Mouse (Mus musculus) retina, adult 2 months (tissue): Measurements from ENCODE around the gene Card10.

Source experiments
- DNase-seq: peaks from one replicate; pipeline ENCODE4 v3.0.0-alpha.2; 2012; ENCODE audit warnings: low read depth, low spot score

Gene Card10

GRCm38 (mm10) chr15:78834233-78835005 is 31.6 kb upstream of the Card10 start:
- no peak for DNase-seq

DNA sequence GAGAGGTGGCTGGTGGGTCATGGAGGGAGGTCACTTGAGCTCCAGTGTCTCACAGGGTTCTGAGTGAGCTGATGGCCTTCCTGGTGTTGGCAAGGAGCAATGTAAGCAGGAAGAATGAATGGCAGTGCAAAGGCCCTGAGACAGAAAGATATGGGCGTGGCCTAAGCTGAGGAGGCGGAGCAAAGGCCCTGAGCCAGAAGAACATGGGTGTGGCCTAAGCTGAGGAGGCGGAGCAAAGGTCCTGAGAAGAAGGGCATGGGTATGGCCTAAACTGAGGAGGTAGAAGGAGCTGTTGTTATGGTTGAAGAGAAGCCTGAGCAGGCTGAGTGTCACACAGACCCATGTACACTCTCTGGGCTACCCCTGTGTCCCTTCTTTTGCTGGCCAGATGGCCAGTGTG is 30.7 kb upstream of the Card10 start:
- no peak for DNase-seq

- DNase-seq = no peak
Observed at GRCm38 (mm10) chr15:78832701-78833123, 29.9 kb upstream of the Card10 start.

GRCm38 (mm10) chr15:78831720-78832657 is 29.1 kb upstream of the Card10 start:
- DNase-seq = no peak

- DNase-seq = no peak
Observed at GRCm38 (mm10) chr15:78830742-78831719, 28.2 kb upstream of the Card10 start.

GRCm38 (mm10) chr15:78829636-78830035 is 26.8 kb upstream of the Card10 start:
- DNase-seq = no peak

DNA sequence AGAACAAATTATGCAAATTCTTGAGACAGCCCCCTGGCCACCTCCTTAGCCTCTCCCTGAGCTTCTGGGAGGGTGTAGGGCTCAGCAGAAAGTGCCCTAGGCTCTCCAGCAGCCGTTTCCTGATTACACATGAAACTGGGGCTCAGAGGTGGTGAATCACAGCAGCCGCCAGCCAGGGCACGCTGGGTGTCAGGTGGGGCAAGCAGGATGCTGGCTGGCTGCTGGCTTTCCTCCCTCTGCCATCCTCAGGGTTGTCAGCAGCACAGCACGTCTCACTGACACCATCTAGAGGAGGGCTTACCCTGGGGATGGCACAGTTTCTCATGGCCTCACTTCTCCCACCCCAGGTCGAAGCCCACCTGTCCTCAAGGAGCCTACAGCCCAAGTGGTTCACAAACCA is 25.5 kb upstream of the Card10 start:
- DNase-seq = no peak

- DNase-seq = no peak
Observed at GRCm38 (mm10) chr15:78826213-78827204, 23.7 kb upstream of the Card10 start.

- no peak for DNase-seq
Observed at GRCm38 (mm10) chr15:78816074-78816391, 13.2 kb upstream of the Card10 start.

- DNase-seq = no peak
Observed at GRCm38 (mm10) chr15:78815314-78816073, 12.7 kb upstream of the Card10 start.

GRCm38 (mm10) chr15:78813603-78814002 is 10.8 kb upstream of the Card10 start:
- DNase-seq = no peak

DNA sequence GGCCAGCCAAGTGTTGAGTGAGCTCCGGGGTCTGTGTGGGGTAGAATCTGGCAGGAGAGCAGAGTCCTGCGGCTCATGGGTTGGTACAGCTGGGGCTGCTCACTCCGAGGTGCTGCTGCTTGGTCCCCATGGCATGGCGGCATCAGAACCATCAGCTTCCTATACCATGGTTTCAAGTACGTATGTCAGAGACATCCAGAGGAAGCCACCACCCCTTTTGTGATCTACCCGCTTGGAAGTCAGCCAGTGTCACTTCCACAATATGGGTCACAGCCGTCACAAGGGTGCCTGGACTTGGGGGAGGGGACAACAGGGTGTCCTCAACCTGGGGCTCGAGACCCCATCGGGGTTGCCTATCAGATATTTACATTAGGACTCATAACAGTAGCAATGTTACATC is 7.3 kb upstream of the Card10 start:
- no peak for DNase-seq

- no peak for DNase-seq
Observed at GRCm38 (mm10) chr15:78809739-78810138, 6.9 kb upstream of the Card10 start.

- DNase-seq = no peak
Observed at GRCm38 (mm10) chr15:78808980-78809379, 6.1 kb upstream of the Card10 start.

DNA sequence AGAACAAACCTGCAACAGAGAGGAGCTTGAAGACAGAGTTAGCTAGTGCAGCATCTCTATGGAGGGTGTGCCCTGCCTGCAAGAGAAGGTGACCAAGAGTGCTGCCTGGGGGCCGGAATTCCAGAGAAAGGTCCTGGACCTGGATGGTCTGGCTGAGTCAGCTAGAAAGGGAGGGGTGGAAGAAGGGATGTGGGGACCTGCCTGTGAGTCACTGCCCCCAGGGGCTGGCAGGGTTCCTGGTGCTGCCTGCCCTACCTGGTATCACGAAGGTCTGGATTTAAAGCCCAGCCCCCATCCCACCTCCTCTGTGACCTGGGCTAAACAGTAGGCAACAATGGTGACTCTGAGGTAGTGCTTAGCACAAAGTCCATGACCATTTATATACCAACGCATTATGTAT is 4.3 kb upstream of the Card10 start:
- no peak for DNase-seq

DNA sequence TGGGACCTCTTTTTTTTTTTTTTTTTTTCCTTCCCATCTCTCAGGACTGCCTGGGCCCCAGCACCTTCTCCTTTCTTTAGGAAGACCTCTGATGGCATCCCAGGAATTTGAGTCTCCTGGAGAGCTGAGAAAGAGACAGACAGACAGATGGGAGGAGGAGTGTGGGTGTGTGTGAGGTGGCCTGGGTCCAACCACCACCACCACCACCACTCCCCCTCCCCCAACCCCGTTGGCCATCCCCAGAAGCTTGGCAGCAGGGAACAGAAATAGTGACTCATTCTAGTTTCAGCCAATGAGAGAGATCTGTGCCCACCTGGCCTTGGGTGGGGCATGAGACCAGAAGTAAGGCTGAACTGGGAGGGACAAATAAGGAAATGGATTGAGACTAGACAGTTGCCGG is 3.8 kb upstream of the Card10 start:
- DNase-seq = no peak

- no peak for DNase-seq
Observed at GRCm38 (mm10) chr15:78805351-78805750, 2.5 kb upstream of the Card10 start.

- no peak for DNase-seq
Observed at GRCm38 (mm10) chr15:78804326-78804725, 1.5 kb upstream of the Card10 start.

- DNase-seq = no peak
Observed at GRCm38 (mm10) chr15:78803499-78803900, 658 bp upstream of the Card10 start.
